Mouse (Mus musculus) heart, adult 2 months (tissue): ENCODE data around the gene Tmem169.

ENCODE experiments used
- EP300 ChIP-seq: fragments of 200-500 bp; IDR thresholded peaks from 2 replicates; pipeline ENCODE4 v1.6.1; 2011; ENCODE audit warnings: low read depth, low read length, control low read depth; ENCODE audit not compliant: insufficient read depth
- POLR2A ChIP-seq: fragments of 200-500 bp; IDR thresholded peaks from 2 replicates; pipeline ENCODE4 v1.6.1; 2011; ENCODE audit warnings: mild to moderate bottlenecking, low read depth, low read length, control low read depth; ENCODE audit not compliant: insufficient read depth

DNA sequence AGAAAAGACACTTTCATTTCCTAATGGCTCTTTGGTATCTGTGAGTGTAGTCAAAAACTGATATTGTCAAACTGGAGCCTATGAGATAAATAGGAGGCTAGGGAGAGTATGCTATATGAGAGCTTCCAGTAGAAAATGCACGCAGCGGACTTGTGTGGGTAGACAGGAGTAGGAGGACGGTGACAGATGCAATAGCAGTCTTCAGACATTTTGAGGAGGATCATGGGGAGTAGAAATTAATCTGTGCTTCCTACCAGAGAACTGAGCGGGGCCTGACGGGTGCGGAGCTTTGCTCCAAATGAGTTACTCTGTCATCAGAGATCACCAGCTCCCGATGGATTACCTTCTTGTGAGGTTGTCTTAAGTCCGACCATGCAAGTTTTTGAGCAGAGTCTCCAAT, 52.6 kb downstream of the Tmem169 start:
- TF ChIP-seq POLR2A (no peak), EP300 (no peak)
